Mouse (Mus musculus) left cerebral cortex, postnatal 4 days (tissue): ENCODE data around the gene Emc10. TPM values are rescaled to one million over a fixed set of nuclear protein-coding genes. Genes with fewer than 3 reads are reported as not detected.

Source experiments
- DNase-seq: peaks from one replicate; pipeline ENCODE4 v3.0.0-alpha.2; 2022
- intact Hi-C: fragments of 180-260 bp; cut with DNase I; formaldehyde crosslinking; loops from one replicate; pipeline ENCODE4 v1.15.1; 2025
- total RNA-seq, 2 experiments: library from RNA; stranded (reverse); gene quantifications; 2 replicates each; pipeline ENCODE4 v1.2.3; 2021

Gene Emc10
- total RNA-seq, 2 experiments from 2014 or later, result 146 to 150 TPM

GRCm38 (mm10) chr7:44526414-44527154 lies 30.3 kb upstream of the Emc10 start:
- no peak for DNase-seq
- intact Hi-C loops, result no loop called here

GRCm38 (mm10) chr7:44525126-44525832 lies 28.9 kb upstream of the Emc10 start:
- intact Hi-C loops, result no loop called here

GRCm38 (mm10) chr7:44524502-44524901 lies 28.2 kb upstream of the Emc10 start, which contains the start of gene Mybpc2:
Gene Mybpc2, minus strand, starts transcription at chr7:44524656.
- intact Hi-C loops, result no loop called here

More at GRCm38 (mm10) chr7:44525126-44525832, 28.9 kb upstream of the Emc10 start:
- DNase-seq, result peak; percentile 86

GRCm38 (mm10) chr7:44523056-44523455 lies 26.7 kb upstream of the Emc10 start:
- no peak for DNase-seq
- intact Hi-C loops, result no loop called here

More at GRCm38 (mm10) chr7:44524502-44524901, 28.2 kb upstream of the Emc10 start, which contains the start of gene Mybpc2:
- DNase-seq, result no peak

- intact Hi-C loops, result no loop called here
- peak; percentile 80 for DNase-seq
Measured at GRCm38 (mm10) chr7:44521710-44522109, 25.4 kb upstream of the Emc10 start.

GRCm38 (mm10) chr7:44520990-44521389 lies 24.7 kb upstream of the Emc10 start:
- DNase-seq, result no peak
- intact Hi-C loops, result no loop called here

- intact Hi-C loops, result loop anchor here (10.0 kb wide), 1 partner anchor 45 kb away; no protein-coding TSS in a partner anchor
- DNase-seq, result no peak
Measured at GRCm38 (mm10) chr7:44519240-44519913, 23.0 kb upstream of the Emc10 start.

- intact Hi-C loops, result no loop called here
- DNase-seq, result no peak
Measured at GRCm38 (mm10) chr7:44507491-44507890, 11.2 kb upstream of the Emc10 start.

GRCm38 (mm10) chr7:44501563-44502115 lies 5.3 kb upstream of the Emc10 start:
- DNase-seq, result peak; percentile 80
- intact Hi-C loops, result no loop called here

- no peak for DNase-seq
- intact Hi-C loops, result no loop called here
Measured at GRCm38 (mm10) chr7:44500046-44500445, 3.7 kb upstream of the Emc10 start.

- no peak for DNase-seq
- intact Hi-C loops, result no loop called here
Measured at GRCm38 (mm10) chr7:44498922-44499321, 2.6 kb upstream of the Emc10 start.

GRCm38 (mm10) chr7:44497361-44498055 lies 1.2 kb upstream of the Emc10 start:
- intact Hi-C loops, result no loop called here
- no peak for DNase-seq

- intact Hi-C loops, result no loop called here
- DNase-seq, result no peak
Measured at GRCm38 (mm10) chr7:44496771-44497109, 411 bp upstream of the Emc10 start.

GRCm38 (mm10) chr7:44495086-44495485 lies 1.2 kb downstream of the Emc10 start:
- intact Hi-C loops, result no loop called here
- no peak for DNase-seq

- intact Hi-C loops, result no loop called here
- DNase-seq, result no peak
Measured at GRCm38 (mm10) chr7:44494681-44495080, 1.6 kb downstream of the Emc10 start.

- DNase-seq, result no peak
- intact Hi-C loops, result no loop called here
Measured at GRCm38 (mm10) chr7:44492166-44492826, 4.0 kb downstream of the Emc10 start.

GRCm38 (mm10) chr7:44491391-44491790 lies 4.9 kb downstream of the Emc10 start:
- DNase-seq, result no peak
- intact Hi-C loops, result no loop called here

- no peak for DNase-seq
- intact Hi-C loops, result no loop called here
Measured at GRCm38 (mm10) chr7:44490281-44490680, 6.0 kb downstream of the Emc10 start.

- intact Hi-C loops, result loop anchor here (5.0 to 10.0 kb wide), 2 partner anchors 134 to 226 kb away; partner anchors contain the start of gene Gm15517
- DNase-seq, result no peak
Measured at GRCm38 (mm10) chr7:44488545-44488944, 7.8 kb downstream of the Emc10 start.

- DNase-seq, result no peak
- intact Hi-C loops, result loop anchor here (5.0 to 10.0 kb wide), 2 partner anchors 133 to 226 kb away; partner anchors contain the start of gene Gm15517
Measured at GRCm38 (mm10) chr7:44487936-44488335, 8.4 kb downstream of the Emc10 start.
